Mouse (Mus musculus) right cerebral cortex, postnatal 10 days (tissue): ENCODE measurements around the gene Slc25a21.

Experiments used
- DNase-seq, 2 experiments: peaks; one replicate each; pipeline ENCODE4 v3.0.0; 2021; ENCODE audit warnings: low spot score in 2 of 2

The Slc25a21 gene

GRCm38 (mm10) chr12:57016845-57017244, 180.4 kb downstream of the Slc25a21 start:
- DNase-seq, result no peak

- no peak for DNase-seq
Measured at GRCm38 (mm10) chr12:57016324-57016723, 180.9 kb downstream of the Slc25a21 start.

- no peak for DNase-seq
Measured at GRCm38 (mm10) chr12:57009010-57009409, 188.3 kb downstream of the Slc25a21 start.

- peak; percentile 51 to 78 for DNase-seq
Measured at GRCm38 (mm10) chr12:56986049-56986448, 211.2 kb downstream of the Slc25a21 start.

GRCm38 (mm10) chr12:56982066-56982626, 215.1 kb downstream of the Slc25a21 start:
- DNase-seq, result no peak

- DNase-seq, result no peak
Measured at GRCm38 (mm10) chr12:56975256-56975655, 222.0 kb downstream of the Slc25a21 start.

GRCm38 (mm10) chr12:56963236-56963635, 234.0 kb downstream of the Slc25a21 start:
- no peak for DNase-seq

GRCm38 (mm10) chr12:56959230-56960051, 237.8 kb downstream of the Slc25a21 start:
- DNase-seq, result no peak

GRCm38 (mm10) chr12:56958244-56958643, 239.0 kb downstream of the Slc25a21 start:
- DNase-seq, result no peak

- DNase-seq, result no peak
Measured at GRCm38 (mm10) chr12:56951749-56952657, 245.3 kb downstream of the Slc25a21 start.

- no peak for DNase-seq
Measured at GRCm38 (mm10) chr12:56944265-56944664, 253.0 kb downstream of the Slc25a21 start.

GRCm38 (mm10) chr12:56940861-56941260, 256.4 kb downstream of the Slc25a21 start:
- no peak for DNase-seq

GRCm38 (mm10) chr12:56918145-56918544, 279.1 kb downstream of the Slc25a21 start:
- DNase-seq, result no peak

GRCm38 (mm10) chr12:56906476-56906875, 290.8 kb downstream of the Slc25a21 start:
- DNase-seq, result no peak

GRCm38 (mm10) chr12:56905652-56906305, 291.5 kb downstream of the Slc25a21 start:
- no peak for DNase-seq

- DNase-seq, result no peak
Measured at GRCm38 (mm10) chr12:56905222-56905621, 292.1 kb downstream of the Slc25a21 start.

- DNase-seq, result no peak
Measured at GRCm38 (mm10) chr12:56902774-56903456, 294.4 kb downstream of the Slc25a21 start.

GRCm38 (mm10) chr12:56897976-56898375, 299.3 kb downstream of the Slc25a21 start:
- DNase-seq, result no peak

- DNase-seq, result no peak
Measured at GRCm38 (mm10) chr12:56897221-56897937, 299.9 kb downstream of the Slc25a21 start.

- DNase-seq, result no peak
Measured at GRCm38 (mm10) chr12:56894963-56895362, 302.3 kb downstream of the Slc25a21 start.
